Mouse (Mus musculus) brown adipose tissue, adult 24 weeks (tissue): Measurements from ENCODE around the gene 6820408C15Rik. TPM values are rescaled to one million over a fixed set of nuclear protein-coding genes. Genes with fewer than 3 reads are reported as not detected.

Source experiments
- H3K27ac ChIP-seq: fragments of 200-500 bp; replicated peaks from 2 replicates; pipeline ENCODE4 v1.5.1; 2012; ENCODE audit warnings: low read depth, mild to moderate bottlenecking, low read length
- H3K4me1 ChIP-seq: fragments of 200-500 bp; 2 replicates; pipeline ENCODE4 v1.6.1; 2012; ENCODE audit warnings: low read length, mixed read lengths; ENCODE audit not compliant: control insufficient read depth, insufficient read depth, insufficient read length
- H3K4me3 ChIP-seq: fragments of 200-500 bp; 2 replicates; pipeline ENCODE4 v1.5.1; 2012; ENCODE audit warnings: low read depth, mild to moderate bottlenecking, low read length, moderate library complexity; ENCODE audit not compliant: insufficient read depth
- polyA plus RNA-seq: library from polyadenylated mRNA; stranded (reverse); fragments of >200 nt; gene quantifications from 2 replicates; pipeline ENCODE4 v1.2.4, GENCODE M21; 2012; ENCODE audit not compliant: missing spikeins, insufficient read depth, insufficient read length

6820408C15Rik gene
- polyA plus RNA-seq, 1 experiment = 0.71 TPM

- Histone ChIP-seq H3K4me3 (no peak overlapping the region), H3K27ac (no peak overlapping the region), H3K4me1 (no peaks in the 10 kb centered on the region)
Measured at GRCm38 (mm10) chr2:152480881-152481280, 65.5 kb downstream of the 6820408C15Rik start.

- no peak overlapping the region for H3K27ac ChIP-seq
- no peak overlapping the region for H3K4me3 ChIP-seq
- H3K4me1 ChIP-seq = no peaks in the 10 kb centered on the region
Measured at GRCm38 (mm10) chr2:152481726-152482125, 66.3 kb downstream of the 6820408C15Rik start.

- Histone ChIP-seq H3K4me1 (no peaks in the 10 kb centered on the region), H3K4me3 (no peak overlapping the region), H3K27ac (no peak overlapping the region)
Measured at GRCm38 (mm10) chr2:152487024-152487423, 71.6 kb downstream of the 6820408C15Rik start.

- H3K4me1 ChIP-seq = no peaks in the 10 kb centered on the region
- no peak within 1 kb of the TSS for H3K4me3 ChIP-seq
- H3K27ac ChIP-seq = no peak within 1 kb of the TSS
Measured at GRCm38 (mm10) chr2:152490038-152490437, 74.7 kb downstream of the 6820408C15Rik start, which contains the start of gene Defb22. TSS of gene Defb22 (minus strand) at chr2:152490138.

GRCm38 (mm10) chr2:152493151-152493550, 77.8 kb downstream of the 6820408C15Rik start:
- Histone ChIP-seq H3K4me1 (no peaks in the 10 kb centered on the region), H3K4me3 (no peak overlapping the region), H3K27ac (no peak overlapping the region)

Other genes starting within 250 kb of the 6820408C15Rik start
- gene Csnk2a1, start 188.7 kb upstream of the 6820408C15Rik start, polyA plus RNA-seq = 90.2 and 95.3 TPM in 2 replicates
- gene Tbc1d20, start 121.8 kb upstream of the 6820408C15Rik start, polyA plus RNA-seq = 68.9 and 101 TPM in 2 replicates
- gene Rbck1, start 82.9 kb upstream of the 6820408C15Rik start, polyA plus RNA-seq = 38.1 and 47.7 TPM in 2 replicates
- 4.8 and 5.2 TPM in 2 replicates for gene Trib3, start 71.6 kb upstream of the 6820408C15Rik start, polyA plus RNA-seq
- not detected in 2 replicates for gene Nrsn2, start 38.9 kb upstream of the 6820408C15Rik start, polyA plus RNA-seq
- gene Sox12, start 17.5 kb upstream of the 6820408C15Rik start, polyA plus RNA-seq = 0.46 and 0.99 TPM in 2 replicates
- gene Zcchc3, start 560 bp upstream of the 6820408C15Rik start, polyA plus RNA-seq = 1.2 and 1.4 TPM in 2 replicates
- not detected in 2 replicates for gene Defb23, start 49.0 kb downstream of the 6820408C15Rik start, polyA plus RNA-seq
- not detected in 2 replicates for gene Defb20, start 61.5 kb downstream of the 6820408C15Rik start, polyA plus RNA-seq
- not detected in 2 replicates for gene Defb22, start 74.6 kb downstream of the 6820408C15Rik start, polyA plus RNA-seq
- not detected in 2 replicates for gene Defb26, start 96.1 kb downstream of the 6820408C15Rik start, polyA plus RNA-seq
- gene Defb28, start 102.7 kb downstream of the 6820408C15Rik start, polyA plus RNA-seq = not detected in 2 replicates
- not detected in 2 replicates for gene Defb29, start 124.5 kb downstream of the 6820408C15Rik start, polyA plus RNA-seq
- not detected in 2 replicates for gene Gm17416, start 153.8 kb downstream of the 6820408C15Rik start, polyA plus RNA-seq
- not detected in 2 replicates for gene Defb21, start 157.2 kb downstream of the 6820408C15Rik start, polyA plus RNA-seq
- not detected in 2 replicates for gene Defb19, start 164.7 kb downstream of the 6820408C15Rik start, polyA plus RNA-seq
- gene Defb45, start 183.8 kb downstream of the 6820408C15Rik start, polyA plus RNA-seq = not detected in 2 replicates
- not detected in 2 replicates for gene Defb36, start 188.7 kb downstream of the 6820408C15Rik start, polyA plus RNA-seq
- gene Defb25, start 207.5 kb downstream of the 6820408C15Rik start, polyA plus RNA-seq = not detected in 2 replicates
- 1.2 and 1.6 TPM in 2 replicates for gene Rem1, start 211.4 kb downstream of the 6820408C15Rik start, polyA plus RNA-seq